Mouse (Mus musculus): Measurements from ENCODE around the gene Slco1c1.
A peak's percentile ranks its signal among the peaks of the same experiment; 100 is the strongest.

The Slco1c1 gene

GRCm38 (mm10) chr6:141523747-141524640 lies at the start of gene Slco1c1:
Gene Slco1c1, plus strand, starts transcription at chr6:141524368.
- DNase-seq (ENCODE audit: low read depth), result no peak

DNA sequence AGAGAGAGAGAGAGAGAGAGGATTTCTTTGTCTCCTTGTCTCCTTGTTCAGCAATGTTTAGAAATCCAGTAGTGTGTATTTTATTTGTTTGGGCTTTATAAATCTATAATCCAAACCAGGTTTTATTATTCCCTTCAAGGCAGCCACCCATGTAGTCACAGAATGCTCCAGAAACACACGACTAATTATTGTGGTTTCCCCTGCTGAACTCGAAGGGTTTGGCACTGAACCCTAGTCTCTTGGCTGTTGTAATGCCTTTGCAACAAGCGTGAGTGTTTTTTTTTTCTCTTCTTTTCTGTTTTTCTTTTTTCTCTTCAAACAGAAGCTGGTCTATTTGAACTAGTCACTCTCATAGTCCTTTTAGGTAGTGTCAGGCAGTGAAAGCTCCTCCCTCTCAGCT lies 49.5 kb upstream of the Slco1c1 start:
- DNase-seq (ENCODE audit: low read depth), result peak; percentile 59

- no peak for DNase-seq (ENCODE audit: low read depth)
Measured at GRCm38 (mm10) chr6:141485302-141486021, 38.7 kb upstream of the Slco1c1 start.

GRCm38 (mm10) chr6:141487266-141487665 lies 36.9 kb upstream of the Slco1c1 start:
- DNase-seq (ENCODE audit: low read depth), result no peak

DNA sequence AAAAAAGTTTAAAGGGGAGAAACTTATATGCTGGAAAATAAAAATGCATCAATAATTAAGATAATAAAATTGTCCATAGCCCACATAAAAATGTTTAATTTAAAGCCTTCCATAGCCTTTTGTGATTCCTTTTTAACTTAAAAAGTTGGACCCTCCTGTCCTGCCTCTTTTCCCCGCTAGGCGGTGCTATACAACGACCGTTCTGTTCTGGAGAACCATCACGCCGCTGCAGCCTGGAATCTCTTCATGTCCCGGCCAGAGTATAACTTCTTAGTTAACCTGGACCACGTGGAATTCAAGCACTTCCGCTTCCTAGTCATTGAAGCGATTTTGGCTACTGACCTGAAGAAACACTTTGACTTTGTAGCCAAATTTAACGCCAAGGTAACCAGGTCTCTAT lies 35.5 kb upstream of the Slco1c1 start:
- DNase-seq (ENCODE audit: low read depth), result no peak

- DNase-seq (ENCODE audit: low read depth), result no peak
Measured at GRCm38 (mm10) chr6:141494909-141495308, 29.3 kb upstream of the Slco1c1 start.

GRCm38 (mm10) chr6:141495634-141496418 lies 28.3 kb upstream of the Slco1c1 start:
- no peak for DNase-seq (ENCODE audit: low read depth)

DNA sequence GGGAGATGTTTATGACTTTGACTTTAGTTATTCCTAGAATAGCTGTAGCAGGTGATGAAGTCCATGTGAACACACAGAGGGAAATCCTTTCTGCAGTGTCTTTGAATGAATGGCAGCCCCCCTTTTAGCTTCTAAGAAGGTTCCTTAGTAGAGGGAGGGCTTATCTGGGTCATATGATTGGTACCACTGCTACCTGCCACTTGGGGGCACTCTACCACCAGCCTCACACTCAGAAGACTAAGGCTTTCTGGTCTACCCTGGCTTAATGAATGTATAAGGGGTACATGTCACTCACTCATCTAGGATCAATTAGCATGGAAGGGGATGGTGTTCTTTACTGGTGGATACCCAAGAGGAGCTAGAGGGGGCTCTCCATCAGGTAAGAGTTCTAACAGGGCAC lies 24.7 kb upstream of the Slco1c1 start:
- DNase-seq (ENCODE audit: low read depth), result no peak

DNA sequence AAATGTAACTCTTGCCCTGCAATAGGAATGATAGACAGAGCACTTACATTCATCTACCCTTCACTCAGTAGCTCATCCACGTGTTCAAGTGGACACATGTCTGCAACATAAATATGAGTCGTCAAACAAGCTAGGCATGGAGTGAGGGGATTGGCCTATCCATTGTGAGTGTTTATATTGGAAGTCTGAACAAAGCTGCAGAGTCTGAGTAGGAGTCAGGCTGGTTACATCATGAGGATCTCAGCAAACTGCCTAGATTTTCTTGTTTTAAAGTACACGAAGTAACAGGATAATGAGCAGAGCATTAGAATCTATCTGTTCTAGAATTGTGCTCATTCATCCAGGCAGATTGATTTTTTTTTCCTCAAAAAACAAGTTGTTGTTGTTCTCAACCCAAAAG lies 23.0 kb upstream of the Slco1c1 start:
- no peak for DNase-seq (ENCODE audit: low read depth)

GRCm38 (mm10) chr6:141522541-141522940 lies 1.6 kb upstream of the Slco1c1 start:
- no peak for DNase-seq (ENCODE audit: low read depth)

DNA sequence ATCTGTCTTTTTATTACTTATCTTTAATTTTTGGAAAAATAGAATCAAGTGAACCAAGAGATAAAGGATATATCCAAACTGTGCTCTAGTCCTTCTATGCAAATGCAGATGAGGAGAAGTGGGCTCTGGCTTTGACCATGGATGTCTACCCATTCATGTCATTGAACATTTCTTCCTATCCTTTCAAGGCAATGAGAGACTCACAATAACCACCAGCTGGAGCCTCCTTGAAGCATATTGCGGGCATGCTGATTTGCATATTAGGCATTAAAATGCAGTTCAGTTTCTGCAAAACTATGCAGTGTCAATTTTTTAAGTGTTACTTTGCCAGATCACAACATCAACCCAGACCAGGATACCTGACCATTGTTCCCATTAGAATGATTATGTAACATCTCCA lies 1.6 kb downstream of the Slco1c1 start:
- no peak for DNase-seq (ENCODE audit: low read depth)

DNA sequence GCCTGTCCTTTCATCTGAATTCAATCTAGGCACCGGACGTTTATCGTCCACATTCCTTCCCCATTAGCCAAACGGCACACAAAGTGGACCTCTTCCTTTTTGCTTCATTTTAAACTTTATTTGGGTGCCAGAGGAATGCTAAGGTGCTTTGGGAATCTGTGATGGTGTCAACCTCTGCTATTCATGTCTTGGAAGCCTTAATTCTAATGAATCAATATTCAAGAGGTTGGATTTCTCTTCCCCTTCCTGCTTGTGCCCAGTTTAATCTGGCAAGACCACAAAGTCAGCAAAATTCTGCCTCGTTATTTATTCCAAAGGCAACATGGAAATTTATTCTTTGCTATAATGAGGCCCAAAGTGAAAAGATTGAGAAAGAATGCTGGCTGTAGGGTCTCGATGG lies 6.7 kb downstream of the Slco1c1 start:
- DNase-seq (ENCODE audit: low read depth), result no peak

DNA sequence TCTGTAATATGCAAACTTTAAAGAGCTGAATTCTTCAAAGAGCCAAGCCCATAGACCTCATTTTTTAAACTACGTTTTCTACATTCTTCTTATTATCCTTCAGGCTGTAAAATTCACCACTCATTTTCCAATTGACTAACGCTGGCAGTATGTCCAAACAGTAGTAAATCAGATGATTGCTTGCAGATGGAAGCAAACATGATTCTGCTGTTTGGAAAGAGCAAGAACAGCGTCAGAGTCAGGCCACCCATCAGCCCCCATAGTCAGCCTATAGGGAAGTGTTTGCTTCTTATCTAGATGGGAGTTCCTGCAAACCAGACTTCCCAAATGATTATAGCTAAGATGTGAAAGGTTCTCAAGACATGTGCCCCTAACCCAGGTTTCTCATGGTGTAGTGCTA lies 13.1 kb downstream of the Slco1c1 start:
- DNase-seq (ENCODE audit: low read depth), result peak; percentile 13

- DNase-seq (ENCODE audit: low read depth), result no peak
Measured at GRCm38 (mm10) chr6:141541136-141541535, 17.0 kb downstream of the Slco1c1 start.

DNA sequence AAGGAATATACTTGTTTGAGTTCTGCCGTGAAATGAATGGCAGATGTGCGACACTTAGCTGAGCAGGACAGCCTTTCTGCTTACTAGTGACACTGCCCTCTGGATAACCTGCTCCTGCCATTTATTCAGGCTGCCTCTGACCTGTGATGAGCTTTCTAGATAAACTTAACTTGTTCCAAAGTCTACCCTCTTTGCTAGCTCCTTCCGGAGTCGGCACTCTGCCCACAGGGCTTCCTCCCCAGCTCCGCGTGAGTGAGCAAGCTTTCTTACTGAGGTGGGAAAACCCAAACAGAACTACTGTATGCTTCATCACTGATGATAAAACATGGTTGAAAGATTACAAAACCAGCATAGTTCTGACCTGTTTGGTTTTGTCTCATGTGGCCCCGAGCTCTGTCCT lies 19.2 kb downstream of the Slco1c1 start:
- DNase-seq (ENCODE audit: low read depth), result no peak

- DNase-seq (ENCODE audit: low read depth), result no peak
Measured at GRCm38 (mm10) chr6:141558118-141558517, 34.0 kb downstream of the Slco1c1 start.

GRCm38 (mm10) chr6:141567366-141567765 lies 43.2 kb downstream of the Slco1c1 start:
- no peak for DNase-seq (ENCODE audit: low read depth)

DNA sequence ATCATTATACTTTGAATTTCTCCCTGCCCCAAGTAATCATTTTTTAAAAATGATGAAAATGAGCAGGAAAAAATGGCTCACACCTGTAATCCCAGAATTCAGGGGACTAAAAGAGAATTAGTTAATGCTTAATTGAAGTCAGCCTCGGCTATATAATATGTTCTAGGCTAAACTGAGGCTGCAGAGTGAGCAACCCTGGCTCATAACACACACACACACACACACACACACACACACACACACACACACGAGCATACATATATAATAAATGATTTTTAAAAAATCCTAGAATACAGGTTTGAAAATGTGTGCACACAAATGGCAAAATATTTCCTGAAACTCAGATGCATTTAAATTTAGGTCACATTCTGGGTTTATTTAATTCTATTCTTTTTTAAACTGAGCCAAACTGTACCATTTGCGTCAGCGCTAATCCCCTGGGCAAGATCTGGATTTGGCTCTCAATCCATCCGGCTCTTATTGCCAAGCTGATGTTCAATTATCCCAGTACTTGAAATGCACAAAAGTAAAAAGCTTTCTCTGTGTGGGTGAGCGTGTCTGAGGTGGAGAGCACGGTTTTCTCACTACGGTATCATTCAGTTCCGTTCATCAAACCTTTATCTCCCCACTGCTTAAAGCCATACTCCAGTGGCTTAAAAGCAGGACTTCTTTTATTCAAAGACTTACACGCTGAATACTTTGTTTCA lies 43.8 kb downstream of the Slco1c1 start:
- no peak for DNase-seq (ENCODE audit: low read depth)

- DNase-seq (ENCODE audit: low read depth), result no peak
Measured at GRCm38 (mm10) chr6:141568559-141568946, 44.4 kb downstream of the Slco1c1 start.

DNA sequence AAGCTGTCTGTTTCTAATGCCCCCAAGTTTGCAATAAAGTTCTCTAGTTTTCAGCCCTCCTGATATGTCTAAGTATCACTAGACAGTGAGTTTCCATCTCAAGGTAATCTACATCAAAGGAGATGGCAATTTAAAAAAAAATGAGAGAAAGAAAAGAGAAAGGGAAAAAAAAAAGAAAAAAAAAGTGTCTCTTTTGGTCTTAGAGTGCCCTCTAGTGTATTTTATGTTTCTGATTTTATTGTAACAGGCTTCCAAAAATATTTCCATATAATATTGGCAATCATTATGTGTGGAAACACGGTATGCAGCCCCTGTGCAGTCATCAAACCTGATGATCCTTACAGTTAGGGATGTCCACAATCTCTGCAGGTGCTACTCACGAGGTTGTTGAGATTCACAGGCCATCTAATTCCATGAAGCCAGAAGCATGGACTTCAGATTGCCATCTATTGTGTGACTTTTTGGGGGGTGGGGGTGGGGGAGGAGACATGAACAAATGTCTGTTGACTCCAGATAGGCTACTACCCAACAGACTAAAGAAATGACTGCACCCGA lies 52.6 kb downstream of the Slco1c1 start:
- DNase-seq (ENCODE audit: low read depth), result no peak

DNA sequence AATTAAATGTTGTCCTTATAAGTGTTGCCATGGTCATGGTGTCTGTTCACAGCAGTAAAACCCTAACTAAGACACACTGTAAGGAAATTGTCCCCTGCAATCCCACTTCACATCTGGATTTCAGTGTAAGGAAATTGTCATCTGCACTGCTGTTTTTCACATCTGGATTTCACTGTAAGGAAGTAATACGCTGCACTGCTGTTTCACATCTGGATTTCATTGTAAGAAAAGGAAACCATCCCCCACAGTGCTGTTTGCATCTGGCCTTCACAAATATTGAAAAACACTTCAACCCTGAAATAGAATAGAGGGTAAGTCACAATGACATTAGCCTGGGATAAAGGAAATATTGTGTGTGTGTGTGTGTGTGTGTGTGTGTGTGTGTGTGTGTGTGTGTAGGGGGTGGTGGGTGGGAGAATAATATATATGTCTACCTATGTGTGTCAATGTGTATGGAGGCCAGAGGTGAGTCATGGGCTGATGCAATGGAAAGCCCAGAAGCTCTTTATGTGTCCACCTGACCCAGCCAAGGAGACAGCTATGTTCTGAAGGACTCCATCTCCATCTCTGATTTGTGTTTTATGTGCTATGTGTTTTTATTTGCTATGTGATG lies 60.7 kb downstream of the Slco1c1 start:
- DNase-seq (ENCODE audit: low read depth), result no peak
